Mouse (Mus musculus): Measurements from ENCODE around the gene Ankrd13a.
"Not testable (repeated sequence)": the region's sequence is repeated elsewhere in the genome, so short reads cannot be mapped to it uniquely, and the experiment has no call there.

Gene Ankrd13a

GRCm38 (mm10) chr5:114829740-114830139 is 55.3 kb downstream of the Ankrd13a start:
- no peak for DNase-seq (ENCODE audit: low spot score in 2 of 2)

- no peak for DNase-seq (ENCODE audit: low spot score in 2 of 2)
Measured at GRCm38 (mm10) chr5:114836886-114837285, 62.4 kb downstream of the Ankrd13a start.

- not testable (repeated sequence) for DNase-seq (ENCODE audit: low spot score in 2 of 2)
Measured at GRCm38 (mm10) chr5:114840481-114840880, 66.0 kb downstream of the Ankrd13a start.

GRCm38 (mm10) chr5:114842155-114842554 is 67.7 kb downstream of the Ankrd13a start:
- not testable (repeated sequence) for DNase-seq (ENCODE audit: low spot score in 2 of 2)

GRCm38 (mm10) chr5:114842674-114843073 is 68.2 kb downstream of the Ankrd13a start:
- no peak for DNase-seq (ENCODE audit: low spot score in 2 of 2)

- not testable (repeated sequence) for DNase-seq (ENCODE audit: low spot score in 2 of 2)
Measured at GRCm38 (mm10) chr5:114844371-114844770, 69.9 kb downstream of the Ankrd13a start.

- DNase-seq (ENCODE audit: low spot score in 2 of 2), result no peak
Measured at GRCm38 (mm10) chr5:114851565-114852236, 77.2 kb downstream of the Ankrd13a start.

GRCm38 (mm10) chr5:114853364-114853763 is 78.9 kb downstream of the Ankrd13a start, which contains the start of gene 4930519G04Rik:
TSS of gene 4930519G04Rik (plus strand) at chr5:114853664.
- DNase-seq (ENCODE audit: low spot score in 2 of 2), result not testable (repeated sequence)
